Mouse (Mus musculus): Measurements from ENCODE around the gene Klhl3.

- no peak for TF ChIP-seq CTCF (IDR thresholded peaks at IDR 0.05; ENCODE audit: low read depth, low read length)
- no peak for TF ChIP-seq POLR2A (IDR thresholded peaks at IDR 0.05; ENCODE audit: borderline replicate concordance, low read depth, low read length)
These were observed 44.2 kb upstream of the Klhl3 start, which contains the start of gene Idnk for GRCm38 (mm10) chr13:58157447-58158098.

Data from bone marrow macrophage, adult 2 months (primary cell).